Mouse (Mus musculus): ENCODE data around the gene Tespa1.
"Not testable (repeated sequence)": the region's sequence is repeated elsewhere in the genome, so short reads cannot be mapped to it uniquely, and the experiment has no call there.

The Tespa1 gene

GRCm38 (mm10) chr10:130344056-130344455, 21.4 kb downstream of the Tespa1 start:
- CTCF ChIA-PET, result no interaction called here

GRCm38 (mm10) chr10:130363438-130364164, 40.9 kb downstream of the Tespa1 start:
- CTCF ChIA-PET, result no interaction called here

- CTCF ChIA-PET, result no interaction called here
Observed at GRCm38 (mm10) chr10:130364766-130365165, 42.1 kb downstream of the Tespa1 start.

- CTCF ChIA-PET, result no interaction called here
Observed at GRCm38 (mm10) chr10:130368384-130368783, 45.7 kb downstream of the Tespa1 start.

GRCm38 (mm10) chr10:130370005-130370682, 47.5 kb downstream of the Tespa1 start:
- CTCF ChIA-PET, result interaction anchor here (0.6 to 0.7 kb wide), 2 partner anchors 90 to 180 kb away, joined by 3 read pairs; no protein-coding TSS in a partner anchor

GRCm38 (mm10) chr10:130371644-130372043, 49.0 kb downstream of the Tespa1 start:
- CTCF ChIA-PET, result no interaction called here

- CTCF ChIA-PET, result no interaction called here
Observed at GRCm38 (mm10) chr10:130372491-130373173, 50.0 kb downstream of the Tespa1 start.

GRCm38 (mm10) chr10:130375145-130375544, 52.5 kb downstream of the Tespa1 start:
- CTCF ChIA-PET, result no interaction called here

- CTCF ChIA-PET, result no interaction called here
Observed at GRCm38 (mm10) chr10:130394232-130394631, 71.6 kb downstream of the Tespa1 start, which contains the start of gene Vmn2r84. Vmn2r84 (minus strand) TSS chr10:130394332.

GRCm38 (mm10) chr10:130412167-130412698, 89.6 kb downstream of the Tespa1 start:
- CTCF ChIA-PET, result not testable (repeated sequence)
